Mouse (Mus musculus) erythroblast, embryonic 14.5 days (primary cell): ENCODE data around the gene Prodh2. TPM values are rescaled to one million over a fixed set of nuclear protein-coding genes. Genes with fewer than 3 reads are reported as not detected.

Experiments
- H3K27me3 ChIP-seq: 2 replicates; pipeline ENCODE4 v1.6.1; 2012; ENCODE audit warnings: inconsistent platforms; ENCODE audit not compliant: control insufficient read depth
- H3K36me3 ChIP-seq: 2 replicates; pipeline ENCODE4 v1.6.1; 2012; ENCODE audit warnings: mild to moderate bottlenecking, inconsistent platforms; ENCODE audit not compliant: control insufficient read depth
- H3K4me1 ChIP-seq: 2 replicates; pipeline ENCODE4 v1.6.1; 2012; ENCODE audit warnings: inconsistent platforms; ENCODE audit not compliant: control insufficient read depth
- H3K4me3 ChIP-seq: replicated peaks from 2 replicates; pipeline ENCODE3; 2012; ENCODE audit warnings: moderate library complexity, mild to moderate bottlenecking, inconsistent platforms
- H3K9me3 ChIP-seq: 2 replicates; pipeline ENCODE4 v1.6.1; 2012; ENCODE audit warnings: low read length, inconsistent platforms, mixed read lengths; ENCODE audit not compliant: control insufficient read depth
- GATA1 ChIP-seq: IDR thresholded peaks from 2 replicates; pipeline ENCODE4 v1.6.1; 2012; ENCODE audit warnings: low read length, inconsistent platforms, mixed read lengths
- TAL1 ChIP-seq: IDR thresholded peaks from 3 replicates; pipeline ENCODE4 v1.6.1; 2012; ENCODE audit warnings: low read length, inconsistent platforms, mixed read lengths
- polyA plus RNA-seq: library from polyadenylated mRNA; stranded (reverse); fragments of >175 nt; gene quantifications from 2 replicates; pipeline ENCODE4 v1.2.3, GENCODE M21; 2012

Gene Prodh2
- polyA plus RNA-seq, 1 experiment: 0.11 TPM

DNA sequence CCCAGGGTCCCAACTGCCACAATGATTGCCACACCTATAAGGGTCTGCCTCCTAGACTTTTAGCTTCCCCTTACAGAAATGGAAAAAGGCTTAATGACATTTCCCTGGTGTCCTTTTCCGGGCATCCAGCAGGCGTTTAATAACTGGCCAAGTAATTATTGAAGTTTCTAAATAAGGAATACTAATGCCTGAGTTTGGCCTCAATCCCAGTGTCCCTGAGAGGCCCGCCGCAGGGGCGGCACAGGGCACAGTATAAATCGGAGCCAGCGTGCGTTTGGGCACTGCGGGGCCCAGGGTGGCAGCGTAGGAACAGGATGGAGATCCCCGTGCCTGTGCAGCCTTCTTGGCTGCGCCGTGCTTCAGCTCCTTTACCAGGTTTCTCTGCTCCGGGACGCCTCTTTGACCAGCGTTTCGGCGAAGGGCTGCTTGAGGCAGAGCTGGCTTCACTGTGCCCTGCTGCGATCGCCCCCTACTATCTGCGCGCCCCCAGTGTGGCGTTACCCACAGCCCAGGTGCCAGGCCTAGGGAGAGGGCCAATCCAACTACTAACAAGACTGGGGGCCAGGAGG, 59.7 kb downstream of the Prodh2 start:
- TF ChIP-seq TAL1: no peak
- TF ChIP-seq GATA1: no peak
- H3K9me3 ChIP-seq: no peaks in the 10 kb centered on the region
- peaks cover 59% of the 10 kb centered on the region for H3K36me3 ChIP-seq
- peak overlapping the region; percentile 93 for H3K4me3 ChIP-seq
- H3K4me1 ChIP-seq: peaks cover 51% of the 10 kb centered on the region
- H3K27me3 ChIP-seq: no peaks in the 10 kb centered on the region

DNA sequence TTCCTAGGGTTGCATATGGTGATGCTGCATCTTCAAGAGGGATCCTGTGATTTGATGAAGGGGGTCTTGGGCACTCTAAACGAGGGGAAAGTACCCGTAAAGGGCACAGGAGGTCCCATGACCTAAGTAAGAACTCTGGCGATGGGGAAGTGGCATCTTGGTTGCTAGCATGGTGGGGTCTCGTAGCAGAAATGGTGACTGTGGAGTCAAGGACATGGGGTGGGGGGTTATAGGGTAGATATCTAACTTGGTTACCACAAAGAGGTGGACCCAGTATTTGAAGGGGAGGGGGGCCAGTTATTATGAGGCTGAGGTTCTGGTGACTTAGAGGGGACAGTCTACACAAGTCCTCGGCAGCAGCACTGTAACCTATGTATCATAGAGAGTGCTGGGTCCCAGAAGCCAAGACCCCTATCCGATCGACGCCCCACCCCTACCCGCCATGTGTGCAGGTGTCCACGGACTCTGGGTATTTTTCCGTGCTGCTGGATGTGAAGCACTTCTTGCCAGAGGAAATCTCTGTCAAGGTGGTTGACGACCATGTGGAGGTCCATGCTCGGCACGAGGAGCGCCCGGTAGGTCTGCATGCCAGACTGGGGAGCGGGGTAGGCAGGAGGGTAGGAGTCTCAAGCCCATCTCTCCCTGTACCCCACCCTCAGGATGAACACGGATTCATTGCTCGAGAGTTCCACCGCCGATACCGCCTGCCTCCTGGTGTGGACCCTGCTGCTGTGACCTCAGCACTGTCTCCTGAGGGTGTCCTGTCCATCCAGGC, 60.6 kb downstream of the Prodh2 start:
- TF ChIP-seq GATA1 (no peak), TAL1 (no peak)
- Histone ChIP-seq H3K27me3 (no peaks in the 10 kb centered on the region), H3K36me3 (peaks cover 51% of the 10 kb centered on the region)

DNA sequence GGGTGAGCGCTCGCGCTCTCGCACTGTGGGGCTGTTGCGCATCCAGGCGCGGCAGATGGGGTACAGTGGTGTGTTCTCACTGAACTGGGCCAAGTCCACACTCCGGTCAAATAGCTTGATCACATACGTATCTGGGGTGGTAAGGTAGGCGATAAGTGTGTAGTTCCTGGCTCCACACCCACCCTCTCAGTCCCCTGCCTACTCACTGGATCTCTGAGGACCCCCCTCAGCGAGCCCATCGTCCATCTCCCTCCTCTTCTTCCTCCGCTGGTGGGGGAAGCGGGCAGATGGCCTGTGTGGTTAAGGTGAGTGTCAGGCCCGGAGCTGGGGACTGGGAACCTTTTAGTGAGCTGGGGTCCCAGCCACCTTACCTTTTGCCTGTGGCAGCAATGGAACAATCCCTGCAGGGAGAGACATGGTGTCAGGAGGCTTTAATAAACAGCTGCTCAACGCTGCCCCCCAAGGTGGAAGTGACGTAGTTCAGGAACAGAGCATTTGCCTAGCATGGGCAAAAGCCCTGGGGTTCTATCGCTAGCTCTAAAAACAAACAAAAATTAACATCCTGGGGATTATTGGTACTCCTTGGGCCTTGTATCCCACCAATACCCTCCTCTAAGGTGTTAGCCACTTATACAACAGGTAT, 63.6 kb downstream of the Prodh2 start:
- peaks cover 56% of the 10 kb centered on the region for H3K36me3 ChIP-seq
- no peaks in the 10 kb centered on the region for H3K9me3 ChIP-seq
- no peaks in the 10 kb centered on the region for H3K27me3 ChIP-seq
- peaks cover 66% of the 10 kb centered on the region for H3K4me1 ChIP-seq
- no peak overlapping the region for H3K4me3 ChIP-seq
- TF ChIP-seq TAL1: no peak
- TF ChIP-seq GATA1: no peak

More for the DNA sequence above, 60.6 kb downstream of the Prodh2 start:
- H3K4me1 ChIP-seq: peaks cover 60% of the 10 kb centered on the region
- peak overlapping the region; percentile 93 for H3K4me3 ChIP-seq
- no peaks in the 10 kb centered on the region for H3K9me3 ChIP-seq

DNA sequence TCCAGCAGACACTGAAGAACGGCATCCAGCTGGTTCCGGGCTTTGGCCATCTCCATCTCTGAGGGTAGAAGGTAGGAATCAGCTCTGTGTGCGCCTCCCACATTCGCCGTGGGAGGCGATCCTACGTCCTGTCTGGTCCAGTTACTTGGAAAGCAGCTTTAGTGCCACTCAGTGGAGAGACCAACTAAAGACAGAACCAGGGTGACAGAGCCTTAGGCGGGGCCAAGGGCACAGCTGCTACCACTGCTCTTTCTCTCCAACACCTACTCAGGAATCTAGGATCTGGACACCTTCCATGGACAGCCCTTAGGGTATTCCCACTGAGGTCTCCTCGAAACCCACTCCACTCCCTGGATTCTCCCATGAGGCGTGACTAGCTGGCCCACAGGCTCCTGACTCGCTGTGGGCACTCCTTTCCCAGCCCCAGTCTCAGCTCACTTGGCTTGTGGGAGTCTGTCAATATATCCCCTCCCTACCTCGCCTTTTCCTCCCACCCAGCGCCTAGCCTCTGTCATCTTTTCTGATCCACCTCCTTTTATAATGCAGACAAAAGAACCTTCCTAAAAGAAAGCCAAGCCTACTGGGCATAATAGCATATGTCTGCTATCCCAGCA, 64.6 kb downstream of the Prodh2 start:
- Histone ChIP-seq H3K9me3 (no peaks in the 10 kb centered on the region), H3K4me1 (peaks cover 65% of the 10 kb centered on the region), H3K27me3 (no peaks in the 10 kb centered on the region), H3K36me3 (peaks cover 56% of the 10 kb centered on the region), H3K4me3 (peak overlapping the region; percentile 87)
- no peak for TF ChIP-seq GATA1
- no peak for TF ChIP-seq TAL1

DNA sequence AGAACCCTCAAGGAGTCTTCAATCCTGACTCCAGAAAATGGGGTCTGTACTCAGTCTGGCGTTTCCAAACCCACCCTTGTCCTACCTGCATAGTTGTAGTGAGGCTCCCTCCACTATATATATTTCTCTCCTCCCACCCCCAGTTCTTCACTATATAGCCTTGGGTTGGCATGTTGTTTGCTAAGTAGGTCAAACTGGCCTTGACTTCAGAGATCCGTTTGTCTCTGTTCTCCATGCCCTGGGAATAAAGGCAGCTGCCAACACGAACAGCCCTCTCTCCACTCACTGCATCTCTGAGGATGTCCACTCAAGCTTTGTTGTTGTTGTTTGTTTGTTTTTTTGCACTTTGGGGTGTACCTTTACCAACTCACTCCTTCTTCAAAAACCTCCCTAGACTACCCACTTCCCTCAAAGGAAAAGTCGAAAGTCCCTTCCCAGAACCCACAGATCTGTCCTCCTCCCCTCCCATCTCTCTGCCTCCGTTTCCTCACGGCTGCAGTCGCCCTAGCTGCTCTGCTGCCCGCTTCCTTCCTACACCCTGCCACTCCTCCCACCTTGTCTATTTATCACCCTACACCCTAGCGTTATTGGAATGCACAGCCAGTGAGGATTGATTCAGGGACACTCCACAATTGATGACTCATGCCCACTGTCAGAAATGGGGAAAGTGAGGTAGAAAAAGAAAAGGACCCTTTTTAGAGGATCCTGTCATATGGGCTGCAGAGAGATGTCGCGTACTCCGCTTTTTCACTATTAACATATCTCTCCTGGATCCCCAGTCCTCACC, 65.4 kb downstream of the Prodh2 start:
- TF ChIP-seq TAL1 (no peak), GATA1 (no peak)
- Histone ChIP-seq H3K4me3 (peak overlapping the region; percentile 87), H3K36me3 (peaks cover 54% of the 10 kb centered on the region), H3K9me3 (no peaks in the 10 kb centered on the region), H3K27me3 (no peaks in the 10 kb centered on the region), H3K4me1 (peaks cover 62% of the 10 kb centered on the region)

DNA sequence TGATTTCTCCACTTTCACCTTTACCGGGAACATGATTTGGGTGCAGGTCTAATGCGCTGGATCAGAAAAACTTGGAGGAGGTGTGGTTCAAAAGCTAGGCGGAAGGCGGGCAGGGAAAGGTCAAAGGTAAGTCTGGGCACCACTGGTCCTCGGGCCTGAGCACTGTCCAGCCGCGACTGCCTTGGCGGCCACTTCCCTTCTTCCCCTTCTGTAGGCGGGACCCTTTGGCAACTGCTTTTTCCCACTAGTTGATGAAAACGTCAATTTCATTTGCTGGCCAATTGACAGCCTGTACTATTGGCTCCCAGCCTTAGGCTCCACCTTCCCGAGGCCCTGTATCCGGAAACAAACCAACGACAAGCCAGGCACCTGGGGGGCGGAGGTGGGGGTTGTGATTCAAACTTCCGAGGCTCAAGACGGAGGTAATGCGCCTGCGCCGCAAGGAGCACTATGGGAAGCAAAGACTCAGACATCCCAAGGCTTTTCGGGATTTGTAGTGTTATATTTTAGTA, 66.1 kb downstream of the Prodh2 start, which contains the start of gene Lin37:
Gene Lin37, minus strand, starts transcription at position 396 of the 512 bp plus-strand sequence.
- peaks cover 51% of the 10 kb centered on the region for H3K36me3 ChIP-seq
- H3K9me3 ChIP-seq: no peaks in the 10 kb centered on the region
- peaks cover 63% of the 10 kb centered on the region for H3K4me1 ChIP-seq
- H3K4me3 ChIP-seq: peak within 1 kb of the TSS; percentile 87
- TF ChIP-seq GATA1: no peak
- TF ChIP-seq TAL1: no peak
- no peaks in the 10 kb centered on the region for H3K27me3 ChIP-seq

DNA sequence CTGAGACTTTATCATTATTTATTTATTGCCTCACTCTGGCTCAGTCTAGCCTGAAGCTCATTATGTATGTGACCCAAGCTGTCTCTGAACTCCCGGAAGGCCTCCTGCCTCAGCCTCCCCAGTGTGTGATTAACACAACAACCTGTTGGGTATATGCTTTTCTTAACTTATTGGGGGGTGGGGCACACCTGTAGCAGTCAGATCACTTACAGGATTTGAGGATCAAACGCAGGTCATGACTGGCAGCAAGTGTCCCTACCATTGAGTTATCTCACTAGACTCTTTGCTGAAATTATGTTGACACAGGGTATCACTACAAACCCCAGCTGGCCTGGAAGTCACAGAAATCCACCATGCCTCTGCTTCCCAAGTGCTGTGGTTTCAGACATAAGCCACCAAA, 66.9 kb downstream of the Prodh2 start:
- no peaks in the 10 kb centered on the region for H3K9me3 ChIP-seq
- TF ChIP-seq GATA1: no peak
- TF ChIP-seq TAL1: no peak
- peaks cover 68% of the 10 kb centered on the region for H3K4me1 ChIP-seq
- H3K36me3 ChIP-seq: peaks cover 51% of the 10 kb centered on the region
- H3K4me3 ChIP-seq: peak overlapping the region; percentile 87
- no peaks in the 10 kb centered on the region for H3K27me3 ChIP-seq

DNA sequence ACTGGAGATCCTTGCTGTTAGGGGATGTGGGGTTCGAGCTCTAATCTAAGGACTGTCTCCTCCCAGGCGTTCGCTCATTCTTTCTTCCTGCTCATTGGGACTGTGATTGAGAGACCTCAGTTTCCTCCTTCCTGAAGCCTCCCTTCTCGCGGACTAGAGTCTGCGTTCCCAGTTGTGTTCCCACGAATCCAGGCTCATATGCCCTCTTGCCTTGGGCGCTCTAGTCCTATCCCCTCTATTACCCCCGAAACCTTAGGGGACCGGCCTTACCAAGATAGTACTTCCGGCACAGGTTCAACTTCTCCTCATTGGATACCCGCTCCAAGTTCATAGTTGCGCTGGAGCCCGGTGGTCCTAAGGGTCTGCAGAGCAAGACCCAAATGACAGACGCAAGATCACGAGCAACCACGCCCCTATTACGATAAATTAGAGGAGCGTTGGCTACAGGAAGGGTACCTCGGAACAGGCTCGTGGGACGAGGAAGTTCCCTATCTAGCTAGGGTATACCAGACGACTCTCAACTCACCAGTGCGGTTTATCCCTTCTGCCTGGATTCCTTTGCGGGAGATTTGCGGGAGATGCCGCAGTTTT, 69.2 kb downstream of the Prodh2 start:
- H3K9me3 ChIP-seq: no peaks in the 10 kb centered on the region
- H3K27me3 ChIP-seq: no peaks in the 10 kb centered on the region
- no peak for TF ChIP-seq GATA1
- TF ChIP-seq TAL1: no peak
- peaks cover 63% of the 10 kb centered on the region for H3K4me1 ChIP-seq
- H3K36me3 ChIP-seq: peaks cover 51% of the 10 kb centered on the region
- H3K4me3 ChIP-seq: peak overlapping the region; percentile 94

Other genes starting within 250 kb of the Prodh2 start
- 0.04 TPM in 1 of 2 replicates, not detected in the other for gene Thap8, start 213.5 kb upstream of the Prodh2 start, polyA plus RNA-seq
- gene Wdr62, start 213.2 kb upstream of the Prodh2 start, polyA plus RNA-seq: 14.8 and 30.0 TPM in 2 replicates
- not detected in 2 replicates for gene Clip3, start 201.9 kb upstream of the Prodh2 start, polyA plus RNA-seq
- gene Alkbh6, start 184.9 kb upstream of the Prodh2 start, polyA plus RNA-seq: 2.1 and 2.8 TPM in 2 replicates
- 0.04 and 0.13 TPM in 2 replicates for gene Syne4, start 178.8 kb upstream of the Prodh2 start, polyA plus RNA-seq
- gene E130208F15Rik, start 171.9 kb upstream of the Prodh2 start, polyA plus RNA-seq: not detected in 2 replicates
- 0.45 and 0.47 TPM in 2 replicates for gene Sdhaf1, start 169.7 kb upstream of the Prodh2 start, polyA plus RNA-seq
- gene Lrfn3, start 130.8 kb upstream of the Prodh2 start, polyA plus RNA-seq: 0.05 TPM in 1 of 2 replicates, not detected in the other
- 0.91 and 1.6 TPM in 2 replicates for gene Tyrobp, start 79.9 kb upstream of the Prodh2 start, polyA plus RNA-seq
- not detected in 2 replicates for gene Hcst, start 73.8 kb upstream of the Prodh2 start, polyA plus RNA-seq
- 0.23 and 0.30 TPM in 2 replicates for gene Nfkbid, start 71.9 kb upstream of the Prodh2 start, polyA plus RNA-seq
- gene Aplp1, start 48.1 kb upstream of the Prodh2 start, polyA plus RNA-seq: 0.13 and 0.33 TPM in 2 replicates
- 0.02 and 0.05 TPM in 2 replicates for gene Kirrel2, start 35.9 kb upstream of the Prodh2 start, polyA plus RNA-seq
- gene Nphs1, start 35.3 kb upstream of the Prodh2 start, polyA plus RNA-seq: not detected in 2 replicates
- 11.7 and 13.0 TPM in 2 replicates for gene Arhgap33, start 41.4 kb downstream of the Prodh2 start, polyA plus RNA-seq
- 3.7 and 6.8 TPM in 2 replicates for gene Hspb6, start 58.6 kb downstream of the Prodh2 start, polyA plus RNA-seq
- 1.9 and 2.3 TPM in 2 replicates for gene Proser3, start 58.7 kb downstream of the Prodh2 start, polyA plus RNA-seq
- 14.5 and 17.0 TPM in 2 replicates for gene Lin37, start 66.2 kb downstream of the Prodh2 start, polyA plus RNA-seq
- 5.6 and 7.7 TPM in 2 replicates for gene U2af1l4, start 69.7 kb downstream of the Prodh2 start, polyA plus RNA-seq
- 0.15 and 0.18 TPM in 2 replicates for gene Gm49396, start 69.7 kb downstream of the Prodh2 start, polyA plus RNA-seq
- 8.0 and 8.9 TPM in 2 replicates for gene Psenen, start 70.0 kb downstream of the Prodh2 start, polyA plus RNA-seq
- 0.61 and 1.5 TPM in 2 replicates for gene Igflr1, start 71.8 kb downstream of the Prodh2 start, polyA plus RNA-seq
- 5.2 and 6.8 TPM in 2 replicates for gene Kmt2b, start 95.1 kb downstream of the Prodh2 start, polyA plus RNA-seq
- 0.07 and 0.20 TPM in 2 replicates for gene Zbtb32, start 105.3 kb downstream of the Prodh2 start, polyA plus RNA-seq
- gene Upk1a, start 119.2 kb downstream of the Prodh2 start, polyA plus RNA-seq: 0.10 and 0.14 TPM in 2 replicates
- gene Cox6b1, start 132.5 kb downstream of the Prodh2 start, polyA plus RNA-seq: 15.7 and 23.9 TPM in 2 replicates
- not detected in 2 replicates for gene Etv2, start 142.2 kb downstream of the Prodh2 start, polyA plus RNA-seq
- 22.7 and 23.2 TPM in 2 replicates for gene Rbm42, start 156.7 kb downstream of the Prodh2 start, polyA plus RNA-seq
- gene Haus5, start 171.4 kb downstream of the Prodh2 start, polyA plus RNA-seq: 2.9 and 5.4 TPM in 2 replicates
- not detected in 2 replicates for gene Pmis2, start 178.0 kb downstream of the Prodh2 start, polyA plus RNA-seq
- gene 2200002J24Rik, start 205.3 kb downstream of the Prodh2 start, polyA plus RNA-seq: not detected in 2 replicates
- gene Atp4a, start 218.6 kb downstream of the Prodh2 start, polyA plus RNA-seq: not detected in 2 replicates
- gene Tmem147, start 235.9 kb downstream of the Prodh2 start, polyA plus RNA-seq: 1.3 and 1.6 TPM in 2 replicates